Mouse (Mus musculus) liver, embryonic 14.5 days (tissue): ENCODE results near the gene Mrps15.

Experiments
- CTCF ChIP-seq: IDR thresholded peaks from 2 replicates; pipeline ENCODE4 v1.5.1; 2016; ENCODE audit warnings: antibody characterized with exemption, low read depth, control low read depth
- EP300 ChIP-seq: IDR thresholded peaks from 2 replicates; pipeline ENCODE4 v1.6.1; 2016; ENCODE audit warnings: antibody characterized with exemption, low read depth

GRCm38 (mm10) chr4:126065241-126065640, 18.5 kb downstream of the Mrps15 start:
- TF ChIP-seq CTCF: no peak
- TF ChIP-seq EP300: no peak
